Mouse (Mus musculus): ENCODE data around the gene Ift172. TPM values are rescaled to one million over a fixed set of nuclear protein-coding genes. Genes with fewer than 3 reads are reported as not detected.

Ift172 gene
- 34.3 and 36.6 TPM in 2 replicates for polyA plus RNA-seq (2015; fragmentation: Nextera tagmentation; extraction: Ambion mirVana)

GRCm38 (mm10) chr5:31290521-31291360, at the start of gene Ift172:
Gene Ift172 (minus strand): TSS chr5:31291116.
- ATAC-seq (replicated peaks): peak; percentile 92
- peak within 1 kb of the TSS; percentile 86 for H3K27ac ChIP-seq
- H3K27me3 ChIP-seq (replicated peaks): no peaks in the 10 kb centered on the region
- H3K9me3 ChIP-seq: no peaks in the 10 kb centered on the region
- H3K36me3 ChIP-seq (replicated peaks): peaks cover 12% of the 10 kb centered on the region; the same call in 1 of the 2 replicates
- H3K4me3 ChIP-seq: peak within 1 kb of the TSS; percentile 46
- 1% methylated on average over 45 of the region's 45 CpGs for WGBS
- H3K9ac ChIP-seq: peak within 1 kb of the TSS; percentile 58
- peaks cover 38% of the 10 kb centered on the region for H3K4me1 ChIP-seq
- H3K4me2 ChIP-seq: peak within 1 kb of the TSS; percentile 73

DNA sequence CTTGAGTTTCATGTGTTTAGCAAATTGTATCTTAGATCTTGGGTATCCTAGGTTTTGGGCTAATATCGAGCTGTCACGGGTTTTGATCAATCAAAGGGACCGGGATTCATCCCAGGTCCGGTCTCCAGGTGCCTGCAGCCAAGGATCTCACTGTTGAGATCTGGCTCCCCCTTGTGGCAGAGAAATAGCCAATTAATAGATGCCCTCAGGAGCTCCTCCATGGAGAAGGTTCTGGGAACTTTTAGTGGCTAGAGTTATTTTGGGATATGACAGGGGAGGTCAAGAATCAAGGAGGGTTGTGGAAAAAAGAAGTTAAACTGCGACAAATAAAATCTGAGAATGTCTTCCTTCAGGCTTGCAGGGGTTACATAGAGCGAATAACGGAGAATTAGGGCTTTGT, 37.3 kb upstream of the Ift172 start:
- Histone ChIP-seq H3K27me3 (replicated peaks) (no peaks in the 10 kb centered on the region), H3K36me3 (replicated peaks) (no peaks in the 10 kb centered on the region), H3K9ac (no peak overlapping the region), H3K4me3 (no peak overlapping the region), H3K9me3 (no peaks in the 10 kb centered on the region), H3K27ac (no peak overlapping the region), H3K4me1 (no peaks in the 10 kb centered on the region), H3K4me2 (no peak overlapping the region)
- no peak for ATAC-seq (replicated peaks)
- WGBS: 34% methylated on average over 7 of the region's 7 CpGs

DNA sequence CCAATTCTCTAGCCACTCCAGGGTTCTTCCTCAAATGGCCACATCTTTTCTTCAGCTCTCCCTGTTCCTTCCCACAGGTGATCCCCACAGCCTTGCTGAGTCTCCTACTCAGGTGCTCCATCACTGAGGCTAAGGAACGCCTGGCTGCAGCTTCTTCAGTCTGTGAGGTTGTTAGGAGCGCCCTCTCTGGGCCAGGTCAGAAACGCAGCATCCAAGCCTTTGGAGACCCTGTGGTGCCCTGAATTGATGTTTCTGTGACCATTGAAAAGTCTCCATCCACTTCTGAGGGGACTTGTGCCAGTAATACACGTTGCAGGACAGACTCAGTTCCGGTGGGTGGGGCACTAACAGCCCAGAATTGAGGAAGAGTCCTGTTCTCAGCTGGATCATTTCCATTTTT, 35.9 kb upstream of the Ift172 start:
- no peak overlapping the region for H3K4me2 ChIP-seq
- ATAC-seq (replicated peaks): no peak
- no peaks in the 10 kb centered on the region for H3K9me3 ChIP-seq
- no peaks in the 10 kb centered on the region for H3K4me1 ChIP-seq
- 16% methylated on average over 5 of the region's 5 CpGs for WGBS
- H3K27me3 ChIP-seq (replicated peaks): no peaks in the 10 kb centered on the region
- H3K9ac ChIP-seq: no peak overlapping the region
- no peak overlapping the region for H3K4me3 ChIP-seq
- H3K36me3 ChIP-seq (replicated peaks): no peaks in the 10 kb centered on the region
- H3K27ac ChIP-seq: no peak overlapping the region

DNA sequence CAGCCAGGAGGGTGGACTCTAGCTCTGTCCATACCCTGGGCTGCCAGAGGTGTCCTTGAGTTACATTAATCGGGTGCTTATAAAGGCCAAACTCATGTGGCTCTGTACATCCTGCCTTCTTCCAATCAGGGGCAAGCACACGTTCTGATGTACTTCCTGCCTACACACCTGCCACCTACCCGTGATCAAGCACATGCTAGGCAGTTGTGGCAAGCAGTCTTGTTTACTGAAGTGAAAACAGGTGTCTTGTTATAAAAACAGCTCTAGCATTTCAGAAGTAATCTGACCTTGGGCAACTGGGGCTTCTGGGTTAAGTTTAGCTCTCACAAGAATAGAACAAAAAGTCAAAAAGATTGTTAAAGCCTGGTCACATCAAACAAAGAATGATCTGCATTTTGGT, 33.2 kb upstream of the Ift172 start:
- Histone ChIP-seq H3K9me3 (no peaks in the 10 kb centered on the region), H3K27me3 (replicated peaks) (no peaks in the 10 kb centered on the region), H3K4me1 (no peaks in the 10 kb centered on the region), H3K4me2 (no peak overlapping the region), H3K36me3 (replicated peaks) (no peaks in the 10 kb centered on the region), H3K9ac (no peak overlapping the region), H3K27ac (no peak overlapping the region), H3K4me3 (no peak overlapping the region)
- no peak for ATAC-seq (replicated peaks)
- WGBS: 72% methylated on average over 3 of the region's 3 CpGs

DNA sequence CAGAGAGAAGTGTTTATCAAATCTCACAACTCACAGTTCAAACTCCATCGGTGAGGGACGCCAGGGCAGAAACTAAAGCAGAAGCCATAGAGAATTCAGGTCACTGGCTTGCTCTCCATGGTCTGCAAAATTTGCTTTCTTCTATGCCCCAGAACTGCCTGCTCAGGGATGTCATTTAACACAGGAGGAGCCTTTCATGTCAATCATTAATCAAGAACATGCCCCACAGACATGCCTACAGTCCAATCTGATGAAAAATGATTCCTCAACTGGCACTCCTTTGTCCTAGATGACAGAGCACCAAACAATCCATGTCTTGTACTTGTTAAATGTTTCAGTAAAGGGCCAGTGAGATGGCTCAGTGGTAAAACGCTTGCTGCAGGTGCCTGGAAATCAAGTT, 31.9 kb upstream of the Ift172 start:
- ATAC-seq (replicated peaks): no peak
- Histone ChIP-seq H3K27me3 (replicated peaks) (no peaks in the 10 kb centered on the region), H3K4me2 (no peak overlapping the region), H3K4me1 (no peaks in the 10 kb centered on the region), H3K4me3 (no peak overlapping the region), H3K27ac (no peak overlapping the region), H3K9ac (no peak overlapping the region), H3K9me3 (no peaks in the 10 kb centered on the region), H3K36me3 (replicated peaks) (no peaks in the 10 kb centered on the region)
- 90% methylated on average over 3 of the region's 3 CpGs for WGBS

DNA sequence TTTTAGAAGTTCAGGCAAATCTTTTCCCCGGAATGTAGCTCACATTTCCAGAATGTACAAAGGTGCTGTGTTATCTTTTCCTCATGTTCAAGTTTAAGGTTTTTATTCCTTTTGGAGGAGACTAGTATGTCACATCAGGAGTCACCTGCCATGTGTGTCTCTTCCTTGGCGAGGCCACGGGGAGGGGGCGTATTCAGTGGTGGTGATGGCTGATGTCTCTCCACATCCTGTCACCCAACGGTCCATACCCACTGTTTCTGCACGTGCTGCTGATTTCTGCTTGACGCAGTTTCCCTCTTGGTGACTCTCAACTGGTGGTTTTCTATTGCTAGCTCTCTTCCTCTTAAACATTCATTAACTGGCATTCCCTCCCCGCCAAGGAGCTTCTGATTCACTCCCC, 21.9 kb upstream of the Ift172 start:
- Histone ChIP-seq H3K27me3 (replicated peaks) (no peaks in the 10 kb centered on the region), H3K27ac (no peak overlapping the region), H3K4me1 (no peaks in the 10 kb centered on the region), H3K4me3 (no peak overlapping the region), H3K9ac (no peak overlapping the region), H3K4me2 (no peak overlapping the region), H3K36me3 (replicated peaks) (no peaks in the 10 kb centered on the region), H3K9me3 (no peaks in the 10 kb centered on the region)
- 88% methylated on average over 8 of the region's 8 CpGs for WGBS
- no peak for ATAC-seq (replicated peaks)

DNA sequence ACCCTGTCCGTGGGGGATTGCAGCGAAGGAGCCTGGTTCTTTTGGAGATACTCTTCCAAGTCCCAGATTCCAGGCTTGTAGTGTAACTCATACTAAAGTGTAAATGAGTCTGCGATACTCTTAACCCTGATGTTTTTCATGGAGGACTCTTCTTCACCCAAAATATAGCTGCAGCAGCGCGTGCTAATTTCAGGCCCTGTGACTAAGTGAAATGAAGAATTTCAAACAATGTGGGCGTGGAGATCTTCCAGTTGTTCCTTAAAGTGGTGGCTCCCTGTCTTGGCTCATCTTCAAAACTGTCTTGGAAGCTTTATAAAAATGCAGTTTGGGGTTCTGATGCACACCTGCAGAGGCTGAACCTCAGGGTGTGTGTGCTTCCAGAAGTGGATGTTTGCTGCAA, 12.2 kb upstream of the Ift172 start:
- Histone ChIP-seq H3K9me3 (no peaks in the 10 kb centered on the region), H3K4me3 (no peak overlapping the region), H3K27ac (no peak overlapping the region), H3K36me3 (replicated peaks) (no peaks in the 10 kb centered on the region), H3K9ac (no peak overlapping the region), H3K4me1 (no peaks in the 10 kb centered on the region), H3K27me3 (replicated peaks) (no peaks in the 10 kb centered on the region), H3K4me2 (no peak overlapping the region)
- no peak for ATAC-seq (replicated peaks)
- WGBS: 91% methylated on average over 6 of the region's 6 CpGs

GRCm38 (mm10) chr5:31301866-31302265, 10.9 kb upstream of the Ift172 start:
- H3K9me3 ChIP-seq: no peaks in the 10 kb centered on the region
- H3K4me2 ChIP-seq: no peak overlapping the region
- no peak overlapping the region for H3K9ac ChIP-seq
- H3K27ac ChIP-seq: no peak overlapping the region
- H3K4me1 ChIP-seq: no peaks in the 10 kb centered on the region
- no peaks in the 10 kb centered on the region for H3K36me3 ChIP-seq (replicated peaks)
- no peak overlapping the region for H3K4me3 ChIP-seq
- no peak for ATAC-seq (replicated peaks)
- WGBS: 74% methylated on average over 8 of the region's 8 CpGs
- H3K27me3 ChIP-seq (replicated peaks): no peaks in the 10 kb centered on the region

- Histone ChIP-seq H3K9me3 (no peaks in the 10 kb centered on the region), H3K4me2 (no peak overlapping the region), H3K9ac (no peak overlapping the region), H3K4me1 (peaks cover 17% of the 10 kb centered on the region), H3K36me3 (replicated peaks) (no peaks in the 10 kb centered on the region), H3K27me3 (replicated peaks) (no peaks in the 10 kb centered on the region), H3K4me3 (no peak overlapping the region), H3K27ac (no peak overlapping the region)
- WGBS: 68% methylated on average over 2 of the region's 2 CpGs
- no peak for ATAC-seq (replicated peaks)
Observed at GRCm38 (mm10) chr5:31298486-31298885, 7.6 kb upstream of the Ift172 start.

- H3K4me3 ChIP-seq: no peak overlapping the region
- no peaks in the 10 kb centered on the region for H3K36me3 ChIP-seq (replicated peaks)
- 74% methylated on average over 3 of the region's 3 CpGs for WGBS
- no peak overlapping the region for H3K4me2 ChIP-seq
- no peak for ATAC-seq (replicated peaks)
- peaks cover 20% of the 10 kb centered on the region for H3K4me1 ChIP-seq
- no peaks in the 10 kb centered on the region for H3K9me3 ChIP-seq
- H3K9ac ChIP-seq: no peak overlapping the region
- no peak overlapping the region for H3K27ac ChIP-seq
- H3K27me3 ChIP-seq (replicated peaks): no peaks in the 10 kb centered on the region
Observed at GRCm38 (mm10) chr5:31297981-31298380, 7.1 kb upstream of the Ift172 start.

GRCm38 (mm10) chr5:31297047-31297757, 6.3 kb upstream of the Ift172 start, which contains the start of gene Gckr:
Gene Gckr (plus strand): TSS chr5:31297443.
- Histone ChIP-seq H3K4me3 (peak within 1 kb of the TSS; percentile 65), H3K36me3 (replicated peaks) (0 out of 2 replicates have a peak, but pooled peaks cover 4% of the 10 kb centered on the region), H3K4me2 (peak within 1 kb of the TSS; percentile 76), H3K9ac (no peak within 1 kb of the TSS), H3K4me1 (peaks cover 20% of the 10 kb centered on the region), H3K9me3 (no peaks in the 10 kb centered on the region), H3K27ac (peak within 1 kb of the TSS; percentile 86; the same call in 1 of the 2 replicates), H3K27me3 (replicated peaks) (no peaks in the 10 kb centered on the region)
- ATAC-seq (replicated peaks): no peak
- 85% methylated on average over 13 of the region's 13 CpGs for WGBS

DNA sequence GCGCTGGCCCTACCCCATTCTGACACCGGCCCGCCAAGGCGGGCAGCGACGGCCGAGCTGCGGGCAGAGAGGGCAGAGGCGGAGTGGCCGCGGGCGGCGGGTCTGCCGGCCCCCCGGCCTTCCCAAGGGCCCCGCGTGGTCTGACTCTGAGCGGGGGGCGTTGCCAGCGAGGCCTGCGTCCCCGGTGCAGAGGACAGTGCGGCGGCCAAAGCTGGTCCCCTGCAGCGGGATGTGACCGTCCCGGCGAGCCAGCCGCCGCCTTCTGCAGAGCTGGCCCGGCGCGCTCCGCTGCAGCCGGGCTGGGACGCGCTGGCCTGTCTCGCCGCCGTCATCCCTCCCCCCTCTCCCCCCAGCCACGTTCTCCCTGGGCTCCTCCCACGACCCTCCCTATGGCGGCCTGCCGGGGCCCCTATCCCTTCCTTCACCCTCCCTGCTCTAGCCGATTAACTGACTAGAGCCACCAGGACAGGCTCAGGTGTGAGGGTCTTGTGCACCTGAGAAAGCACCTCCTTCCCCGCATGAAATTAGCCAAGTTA, 4.8 kb upstream of the Ift172 start, which contains the start of gene Fndc4:
Fndc4 (minus strand) TSS at position 475 of the 536 bp plus-strand sequence.
- H3K27me3 ChIP-seq (replicated peaks): no peaks in the 10 kb centered on the region
- peak within 1 kb of the TSS; percentile 83 for H3K9ac ChIP-seq
- peak; percentile 83 for ATAC-seq (replicated peaks)
- H3K4me1 ChIP-seq: peaks cover 28% of the 10 kb centered on the region
- H3K27ac ChIP-seq: peak within 1 kb of the TSS; percentile 86
- 0% methylated on average over 36 of the region's 46 CpGs for WGBS
- H3K4me2 ChIP-seq: peak within 1 kb of the TSS; percentile 76
- H3K9me3 ChIP-seq: no peaks in the 10 kb centered on the region
- H3K36me3 ChIP-seq (replicated peaks): 0 out of 2 replicates have a peak, but pooled peaks cover 4% of the 10 kb centered on the region
- H3K4me3 ChIP-seq: peak within 1 kb of the TSS; percentile 65
